Mouse (Mus musculus): Measurements from ENCODE around the gene Snx9. TPM values are rescaled to one million over a fixed set of nuclear protein-coding genes. Genes with fewer than 3 reads are reported as not detected.

The Snx9 gene
- polyA plus RNA-seq (2015; fragmentation: Nextera tagmentation; extraction: Ambion mirVana), result 21.1 and 22.2 TPM in 2 replicates

GRCm38 (mm10) chr17:5841128-5841942 is at the start of gene Snx9:
Gene Snx9, plus strand, starts transcription at chr17:5841329.
- Histone ChIP-seq H3K27me3 (no peaks in the 10 kb centered on the region), H3K9me3 (replicated peaks) (no peaks in the 10 kb centered on the region), H3K27ac (peak within 1 kb of the TSS; percentile 100), H3K9ac (peak within 1 kb of the TSS; percentile 97), H3K4me1 (replicated peaks) (peaks cover 24% of the 10 kb centered on the region), H3K4me2 (peak within 1 kb of the TSS; percentile 79), H3K4me3 (peak within 1 kb of the TSS; percentile 95), H3K36me3 (no peaks in the 10 kb centered on the region)
- WGBS, result 1% methylated on average over 121 of the region's 131 CpGs
- peak; percentile 90 for ATAC-seq (replicated peaks; ENCODE audit: insufficient number of reproducible peaks, insufficient read depth, low FRiP score, low read depth)

- no peak for ATAC-seq (replicated peaks; ENCODE audit: insufficient number of reproducible peaks, insufficient read depth, low FRiP score, low read depth)
- Histone ChIP-seq H3K4me2 (no peak overlapping the region), H3K9me3 (replicated peaks) (no peaks in the 10 kb centered on the region), H3K36me3 (no peaks in the 10 kb centered on the region), H3K4me1 (replicated peaks) (peaks cover 10% of the 10 kb centered on the region), H3K27ac (no peak overlapping the region), H3K9ac (no peak overlapping the region), H3K27me3 (no peaks in the 10 kb centered on the region), H3K4me3 (no peak overlapping the region)
- 77% methylated on average over 12 of the region's 12 CpGs for WGBS
Measured at GRCm38 (mm10) chr17:5792164-5792791, 48.9 kb upstream of the Snx9 start.

GRCm38 (mm10) chr17:5793593-5793992 is 47.5 kb upstream of the Snx9 start:
- Histone ChIP-seq H3K27me3 (no peaks in the 10 kb centered on the region), H3K4me3 (no peak overlapping the region), H3K4me2 (no peak overlapping the region), H3K9ac (no peak overlapping the region), H3K27ac (no peak overlapping the region), H3K9me3 (replicated peaks) (no peaks in the 10 kb centered on the region), H3K4me1 (replicated peaks) (peaks cover 22% of the 10 kb centered on the region), H3K36me3 (no peaks in the 10 kb centered on the region)
- ATAC-seq (replicated peaks; ENCODE audit: insufficient number of reproducible peaks, insufficient read depth, low FRiP score, low read depth), result no peak
- 72% methylated on average over 4 of the region's 4 CpGs for WGBS

GRCm38 (mm10) chr17:5794276-5794675 is 46.9 kb upstream of the Snx9 start:
- Histone ChIP-seq H3K9me3 (replicated peaks) (no peaks in the 10 kb centered on the region), H3K27me3 (no peaks in the 10 kb centered on the region), H3K4me1 (replicated peaks) (peaks cover 25% of the 10 kb centered on the region), H3K36me3 (no peaks in the 10 kb centered on the region), H3K4me2 (no peak overlapping the region), H3K27ac (no peak overlapping the region), H3K4me3 (no peak overlapping the region), H3K9ac (no peak overlapping the region)
- 62% methylated on average over 5 of the region's 5 CpGs for WGBS
- no peak for ATAC-seq (replicated peaks; ENCODE audit: insufficient number of reproducible peaks, insufficient read depth, low FRiP score, low read depth)

- no peak for ATAC-seq (replicated peaks; ENCODE audit: insufficient number of reproducible peaks, insufficient read depth, low FRiP score, low read depth)
Measured at GRCm38 (mm10) chr17:5795369-5795768, 45.8 kb upstream of the Snx9 start.

GRCm38 (mm10) chr17:5795878-5796277 is 45.3 kb upstream of the Snx9 start:
- H3K4me2 ChIP-seq, result no peak overlapping the region
- H3K9me3 ChIP-seq (replicated peaks), result no peaks in the 10 kb centered on the region
- H3K36me3 ChIP-seq, result no peaks in the 10 kb centered on the region
- H3K4me1 ChIP-seq (replicated peaks), result peaks cover 25% of the 10 kb centered on the region
- H3K9ac ChIP-seq, result no peak overlapping the region
- ATAC-seq (replicated peaks; ENCODE audit: insufficient number of reproducible peaks, insufficient read depth, low FRiP score, low read depth), result peak; percentile 53; the same call in 1 of the 2 replicates
- H3K27ac ChIP-seq, result no peak overlapping the region
- WGBS, result 2% methylated on average over 5 of the region's 5 CpGs
- H3K4me3 ChIP-seq, result no peak overlapping the region
- H3K27me3 ChIP-seq, result no peaks in the 10 kb centered on the region

More at GRCm38 (mm10) chr17:5795369-5795768, 45.8 kb upstream of the Snx9 start:
- H3K4me2 ChIP-seq, result no peak overlapping the region
- H3K9me3 ChIP-seq (replicated peaks), result no peaks in the 10 kb centered on the region
- no peak overlapping the region for H3K27ac ChIP-seq
- WGBS, result 69% methylated on average over 5 of the region's 5 CpGs
- no peak overlapping the region for H3K4me3 ChIP-seq
- no peaks in the 10 kb centered on the region for H3K36me3 ChIP-seq
- H3K9ac ChIP-seq, result no peak overlapping the region
- no peaks in the 10 kb centered on the region for H3K27me3 ChIP-seq
- H3K4me1 ChIP-seq (replicated peaks), result peaks cover 25% of the 10 kb centered on the region

- no peak overlapping the region for H3K4me2 ChIP-seq
- 53% methylated on average over 5 of the region's 5 CpGs for WGBS
- peaks cover 32% of the 10 kb centered on the region for H3K4me1 ChIP-seq (replicated peaks)
- no peak overlapping the region for H3K9ac ChIP-seq
- peak overlapping the region; percentile 5; the same call in 1 of the 2 replicates for H3K27ac ChIP-seq
- no peaks in the 10 kb centered on the region for H3K9me3 ChIP-seq (replicated peaks)
- H3K4me3 ChIP-seq, result no peak overlapping the region
- H3K36me3 ChIP-seq, result no peaks in the 10 kb centered on the region
- H3K27me3 ChIP-seq, result no peaks in the 10 kb centered on the region
- peak; percentile 51 for ATAC-seq (replicated peaks; ENCODE audit: insufficient number of reproducible peaks, insufficient read depth, low FRiP score, low read depth)
Measured at GRCm38 (mm10) chr17:5797124-5797760, 43.9 kb upstream of the Snx9 start.

GRCm38 (mm10) chr17:5798221-5798801 is 42.8 kb upstream of the Snx9 start:
- H3K27me3 ChIP-seq, result no peaks in the 10 kb centered on the region
- H3K9me3 ChIP-seq (replicated peaks), result no peaks in the 10 kb centered on the region
- no peak overlapping the region for H3K4me2 ChIP-seq
- no peak overlapping the region for H3K9ac ChIP-seq
- ATAC-seq (replicated peaks; ENCODE audit: insufficient number of reproducible peaks, insufficient read depth, low FRiP score, low read depth), result peak; percentile 43
- H3K4me3 ChIP-seq, result no peak overlapping the region
- H3K4me1 ChIP-seq (replicated peaks), result peaks cover 32% of the 10 kb centered on the region
- H3K36me3 ChIP-seq, result no peaks in the 10 kb centered on the region
- WGBS, result 26% methylated on average over 13 of the region's 13 CpGs
- H3K27ac ChIP-seq, result no peak overlapping the region

- 70% methylated on average over 5 of the region's 5 CpGs for WGBS
- peaks cover 32% of the 10 kb centered on the region for H3K4me1 ChIP-seq (replicated peaks)
- no peaks in the 10 kb centered on the region for H3K9me3 ChIP-seq (replicated peaks)
- ATAC-seq (replicated peaks; ENCODE audit: insufficient number of reproducible peaks, insufficient read depth, low FRiP score, low read depth), result no peak
- H3K9ac ChIP-seq, result no peak overlapping the region
- no peaks in the 10 kb centered on the region for H3K36me3 ChIP-seq
- H3K4me2 ChIP-seq, result no peak overlapping the region
- H3K27ac ChIP-seq, result no peak overlapping the region
- H3K4me3 ChIP-seq, result no peak overlapping the region
- no peaks in the 10 kb centered on the region for H3K27me3 ChIP-seq
Measured at GRCm38 (mm10) chr17:5798900-5799299, 42.2 kb upstream of the Snx9 start.

- H3K27me3 ChIP-seq, result no peaks in the 10 kb centered on the region
- no peak overlapping the region for H3K27ac ChIP-seq
- no peak overlapping the region for H3K4me2 ChIP-seq
- H3K4me1 ChIP-seq (replicated peaks), result peaks cover 32% of the 10 kb centered on the region
- WGBS, result 62% methylated on average over 17 of the region's 17 CpGs
- no peak for ATAC-seq (replicated peaks; ENCODE audit: insufficient number of reproducible peaks, insufficient read depth, low FRiP score, low read depth)
- H3K9ac ChIP-seq, result no peak overlapping the region
- no peak overlapping the region for H3K4me3 ChIP-seq
- no peaks in the 10 kb centered on the region for H3K36me3 ChIP-seq
- no peaks in the 10 kb centered on the region for H3K9me3 ChIP-seq (replicated peaks)
Measured at GRCm38 (mm10) chr17:5799396-5800021, 41.6 kb upstream of the Snx9 start.

GRCm38 (mm10) chr17:5800254-5800653 is 40.9 kb upstream of the Snx9 start:
- no peak for ATAC-seq (replicated peaks; ENCODE audit: insufficient number of reproducible peaks, insufficient read depth, low FRiP score, low read depth)
- Histone ChIP-seq H3K9ac (no peak overlapping the region), H3K27me3 (no peaks in the 10 kb centered on the region), H3K4me2 (no peak overlapping the region), H3K4me1 (replicated peaks) (peaks cover 32% of the 10 kb centered on the region), H3K4me3 (no peak overlapping the region), H3K27ac (no peak overlapping the region), H3K9me3 (replicated peaks) (no peaks in the 10 kb centered on the region), H3K36me3 (no peaks in the 10 kb centered on the region)
- WGBS, result 81% methylated on average over 2 of the region's 2 CpGs
